Mouse (Mus musculus) heart, adult 18-20 months (tissue): ENCODE results near the gene Slc36a3. TPM values are rescaled to one million over a fixed set of nuclear protein-coding genes. Genes with fewer than 3 reads are reported as not detected.
"Not testable (repeated sequence)": the region's sequence is repeated elsewhere in the genome, so short reads cannot be mapped to it uniquely, and the experiment has no call there.

Experiments used
- DNase-seq, 2 experiments: peaks; one replicate each; pipeline ENCODE4 v3.0.0; 2021 to 2022; ENCODE audit warnings: mixed read lengths in 1 of 2
- total RNA-seq, 2 experiments: library from RNA; stranded (reverse); gene quantifications; 2 replicates each; pipeline ENCODE4 v1.2.3; 2021

Slc36a3 gene
- total RNA-seq, 2 experiments from 2014 or later: not detected

DNA sequence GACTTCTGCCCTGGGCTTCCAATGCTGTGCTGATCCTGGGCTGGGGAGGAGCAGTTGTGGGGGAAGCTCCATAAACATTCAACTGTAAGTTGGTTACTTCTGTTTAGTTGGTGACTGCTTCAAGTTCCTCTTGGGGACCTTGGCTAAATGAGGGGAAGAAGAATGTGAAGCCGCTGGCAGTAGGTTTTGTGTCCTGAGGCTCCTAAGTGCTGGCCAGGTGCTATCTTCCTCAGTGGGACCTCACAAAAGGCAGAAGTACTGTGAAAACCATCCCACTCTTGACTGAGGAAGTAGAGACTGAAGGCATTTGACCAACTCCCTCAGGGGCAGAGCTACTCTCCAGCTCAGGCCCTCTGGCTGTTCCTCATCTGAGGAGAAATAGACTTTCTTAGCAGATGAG is 44.9 kb downstream of the Slc36a3 start:
- DNase-seq: no peak

DNA sequence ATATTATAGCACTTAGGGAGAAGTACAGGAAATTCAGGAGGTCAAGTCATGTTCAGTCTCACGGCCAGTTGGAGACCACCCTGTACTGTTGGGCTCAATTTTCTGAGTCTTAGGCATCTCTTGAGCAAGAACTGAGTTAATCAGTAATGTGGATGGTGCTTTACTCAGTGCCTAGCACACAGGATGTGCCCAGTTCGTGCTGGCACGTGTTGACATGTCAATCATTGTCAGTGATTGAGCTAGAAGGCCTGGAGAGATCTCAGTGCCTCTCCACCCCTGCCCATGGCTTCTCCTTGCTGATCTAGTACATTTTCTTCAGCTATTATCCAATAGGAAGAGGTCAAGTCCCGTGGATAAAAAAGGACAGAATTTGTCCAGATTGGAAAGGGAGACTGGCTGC is 46.1 kb downstream of the Slc36a3 start:
- DNase-seq: no peak

DNA sequence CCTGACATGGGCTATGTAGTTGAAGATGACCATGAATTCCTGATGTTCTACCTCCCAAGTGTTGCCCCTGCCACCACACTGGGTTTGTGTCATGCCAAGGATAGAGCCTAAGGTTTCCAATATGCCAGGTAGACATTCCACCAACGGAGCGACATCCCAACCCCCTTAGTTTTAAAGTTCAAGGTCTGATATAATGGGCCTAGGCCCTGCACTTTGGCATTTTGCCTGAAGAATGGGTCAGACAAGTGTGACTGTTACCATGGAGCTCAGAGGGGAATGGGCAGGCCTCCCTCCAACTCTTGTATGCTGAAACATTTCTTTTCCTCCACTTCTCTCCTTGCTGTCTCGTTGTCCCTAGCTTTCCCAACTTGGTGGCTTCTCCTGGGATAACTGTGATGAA is 48.3 kb downstream of the Slc36a3 start:
- DNase-seq: no peak

DNA sequence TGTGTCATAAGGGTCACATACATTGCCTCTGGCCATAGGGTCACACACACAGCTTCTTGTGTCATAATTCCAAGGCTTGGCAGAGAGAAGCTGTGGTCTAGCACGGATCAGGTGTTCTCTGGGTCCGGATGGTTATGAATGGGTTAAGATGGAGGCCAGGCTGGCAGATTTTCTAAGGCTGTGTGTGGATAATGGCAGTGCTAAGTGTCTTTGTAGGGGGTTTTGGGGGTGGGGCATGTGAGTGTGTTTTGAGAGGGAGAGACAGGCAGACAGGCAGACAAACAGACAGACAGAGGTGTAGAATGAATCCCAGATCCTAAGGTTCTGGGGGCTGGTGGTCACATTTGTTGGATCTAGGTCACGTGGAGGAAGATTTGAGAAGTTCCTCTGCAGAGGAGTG is 49.5 kb downstream of the Slc36a3 start:
- DNase-seq: no peak

DNA sequence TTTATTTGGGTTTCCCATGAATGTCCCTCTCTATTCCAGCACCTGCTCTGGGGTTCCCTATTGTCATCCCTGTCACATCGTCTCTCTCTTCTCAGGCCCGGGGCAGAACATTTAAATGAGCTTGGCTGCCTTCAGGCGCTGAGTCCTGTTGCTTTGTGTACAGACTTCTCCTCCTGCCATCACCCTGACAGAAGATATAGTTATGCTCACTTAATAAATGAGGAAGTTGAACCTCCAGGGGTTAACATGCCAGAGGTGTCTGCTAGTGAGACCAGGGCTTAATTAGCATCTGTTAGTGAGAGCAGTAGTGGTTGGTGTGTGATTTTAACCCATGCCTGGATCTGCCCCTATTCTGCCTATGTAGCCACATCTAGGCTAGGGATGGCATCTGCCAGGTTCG is 51.6 kb downstream of the Slc36a3 start:
- DNase-seq: no peak

DNA sequence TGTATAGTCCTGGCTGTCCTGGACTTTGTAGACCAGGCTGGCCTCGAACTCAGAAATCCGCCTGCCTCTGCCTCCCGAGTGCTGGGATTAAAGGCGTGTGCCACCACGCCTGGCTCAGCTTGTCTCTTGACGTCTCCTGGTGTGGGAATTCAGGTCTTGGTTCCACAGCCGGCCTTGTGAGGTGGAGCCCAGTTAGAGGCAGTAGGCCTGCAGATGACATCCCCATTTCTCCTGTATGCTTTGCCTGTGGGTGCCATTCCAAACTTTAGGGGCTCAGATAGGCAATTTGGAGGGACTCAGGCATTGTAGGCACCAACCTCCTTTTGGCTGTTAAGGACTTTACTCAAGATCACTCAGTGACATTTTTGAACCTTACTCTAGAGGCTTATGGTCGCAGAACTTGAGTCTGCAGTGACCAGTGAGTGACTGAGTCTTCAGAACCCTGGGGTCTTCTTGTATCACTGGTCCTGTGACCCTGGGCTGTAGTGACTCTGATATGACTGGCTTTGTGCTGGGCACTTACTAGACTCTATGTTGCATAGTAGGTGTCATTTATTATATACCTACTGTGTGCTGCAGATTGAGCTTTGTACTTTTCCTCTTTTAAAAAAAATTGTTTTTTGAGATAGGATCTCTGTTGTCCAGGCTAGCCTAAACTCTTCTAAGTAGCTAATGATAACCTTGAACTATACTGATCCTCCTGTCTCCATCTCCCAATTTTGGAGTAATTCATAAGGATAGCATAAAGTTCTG is 52.3 kb downstream of the Slc36a3 start:
- DNase-seq: no peak

DNA sequence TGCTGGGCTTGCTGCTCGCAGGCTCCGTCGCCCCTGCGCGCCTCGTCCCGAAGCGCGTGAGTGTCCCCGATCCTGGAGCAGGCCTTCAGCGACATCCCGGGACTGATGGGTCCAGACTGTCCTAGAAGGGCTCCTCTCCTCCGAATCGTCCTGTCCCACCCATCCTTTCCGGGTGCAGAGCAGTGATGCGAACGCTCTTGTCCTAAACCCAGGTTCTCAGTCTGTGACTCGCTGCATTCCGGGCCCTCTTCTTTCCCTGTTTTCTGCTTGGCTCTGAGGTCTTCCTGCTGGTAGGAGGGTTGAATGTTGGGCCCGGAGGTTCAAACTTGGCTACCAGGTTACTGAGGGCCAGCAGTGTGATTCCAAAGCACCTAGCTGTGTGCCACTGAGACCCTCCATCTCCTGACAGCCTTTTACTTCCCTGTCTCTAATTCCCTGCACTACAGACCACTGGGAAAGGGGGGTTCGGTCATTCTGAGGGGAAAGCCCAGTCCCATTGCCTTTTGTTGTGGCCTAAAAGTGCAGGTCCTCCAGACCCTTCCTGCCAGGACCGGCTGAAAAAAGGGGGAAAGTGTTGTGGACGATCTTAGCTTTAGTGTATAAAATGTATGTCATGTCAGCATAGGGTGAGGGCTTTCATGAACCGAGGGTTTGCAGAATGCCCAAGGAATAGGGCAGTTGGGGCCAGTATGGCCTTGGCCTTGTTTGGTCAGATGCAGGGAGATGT is 53.2 kb downstream of the Slc36a3 start:
- no peak for DNase-seq

DNA sequence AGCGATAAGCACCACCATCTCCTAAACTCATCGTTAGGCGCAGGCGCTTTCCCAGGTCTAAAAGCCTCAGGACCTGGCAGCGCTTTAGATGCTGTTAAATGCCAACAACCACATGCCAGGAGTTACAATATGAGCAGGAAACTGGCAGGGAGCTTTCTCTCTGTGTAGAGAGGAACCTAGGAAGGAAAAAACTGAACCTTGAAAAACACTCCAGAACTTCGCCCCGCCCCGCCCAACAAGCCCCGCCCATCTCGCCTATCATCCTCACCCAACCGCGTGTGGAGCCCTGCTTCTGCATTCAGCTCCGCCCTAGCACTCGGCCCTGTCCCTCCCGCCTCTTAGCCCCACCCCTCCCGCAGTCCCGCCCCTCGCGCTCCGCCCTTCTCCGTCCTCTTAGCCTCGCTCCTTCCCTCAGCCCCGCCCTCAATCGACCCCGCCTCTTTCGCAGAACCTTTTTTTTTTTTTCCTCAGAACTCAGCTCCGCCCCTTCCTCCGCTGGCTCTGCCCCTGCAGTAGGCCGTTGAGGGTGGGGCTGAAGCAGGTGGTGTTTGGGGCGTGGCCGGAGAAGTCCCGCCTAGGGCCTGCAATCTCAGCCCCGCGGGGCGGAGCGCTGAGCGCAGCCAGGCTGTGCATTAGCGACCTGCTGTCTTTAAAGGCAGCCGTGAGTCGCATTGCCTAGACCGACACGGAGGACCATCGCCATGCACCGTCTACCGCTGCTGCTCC is 53.9 kb downstream of the Slc36a3 start, which contains the start of gene Gm2a:
Gene Gm2a (plus strand): TSS at position 653 of the 726 bp plus-strand sequence.
- peak; percentile 95 to 97 for DNase-seq

DNA sequence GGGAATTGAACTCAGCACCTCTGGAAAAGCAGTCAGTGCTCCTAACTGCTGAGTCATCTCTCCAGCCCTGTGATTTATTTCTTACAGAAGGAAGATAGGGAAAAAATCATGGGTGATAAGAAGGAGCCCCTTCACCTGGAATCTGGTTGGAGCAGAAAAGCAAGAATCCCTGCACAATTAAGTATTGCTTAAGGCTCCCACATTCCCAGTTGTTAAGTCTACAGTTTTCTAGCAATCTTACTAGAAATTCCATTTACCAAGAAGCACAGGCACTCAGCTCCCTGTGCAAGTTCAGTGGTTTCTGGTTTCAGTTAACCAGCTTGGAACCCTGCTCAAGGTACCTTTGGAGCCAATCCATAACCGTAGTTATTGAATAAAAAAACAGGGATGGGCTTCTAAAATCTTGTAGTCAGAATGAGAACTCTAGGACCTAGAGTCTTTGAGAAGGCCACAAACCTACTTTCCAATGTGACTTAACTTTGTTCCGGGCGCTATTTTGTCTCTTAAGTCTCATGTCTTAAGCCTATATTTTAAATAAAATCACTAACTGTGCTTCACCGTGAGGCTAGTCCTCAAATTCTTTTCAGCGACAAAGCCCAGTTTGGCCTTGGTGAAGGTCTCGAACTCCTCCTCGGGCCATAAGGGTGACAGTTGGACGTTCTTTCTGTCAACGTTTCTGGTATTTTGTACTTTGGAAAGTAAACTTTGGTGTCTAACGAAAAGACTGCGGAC is 54.6 kb downstream of the Slc36a3 start:
- no peak for DNase-seq

DNA sequence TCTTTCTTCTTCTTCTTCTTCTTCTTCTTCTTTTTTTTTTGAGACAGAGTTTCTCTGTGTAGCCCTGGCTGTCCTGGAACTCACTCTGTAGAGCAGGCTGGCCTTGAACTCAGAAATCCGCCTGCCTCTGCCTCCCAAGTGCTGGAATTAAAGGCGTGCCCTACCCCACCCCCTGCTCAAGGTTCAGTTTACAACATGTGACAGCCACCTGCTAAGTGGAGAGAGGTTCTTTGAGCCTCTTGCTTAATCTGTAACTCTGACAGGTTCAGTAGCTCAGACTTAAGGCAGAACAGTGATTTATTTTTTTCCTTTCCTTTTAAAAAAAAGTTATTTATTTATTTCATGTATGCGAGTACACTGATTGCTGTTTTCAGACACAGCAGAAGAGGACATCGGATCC is 55.2 kb downstream of the Slc36a3 start:
- DNase-seq: not testable (repeated sequence)

DNA sequence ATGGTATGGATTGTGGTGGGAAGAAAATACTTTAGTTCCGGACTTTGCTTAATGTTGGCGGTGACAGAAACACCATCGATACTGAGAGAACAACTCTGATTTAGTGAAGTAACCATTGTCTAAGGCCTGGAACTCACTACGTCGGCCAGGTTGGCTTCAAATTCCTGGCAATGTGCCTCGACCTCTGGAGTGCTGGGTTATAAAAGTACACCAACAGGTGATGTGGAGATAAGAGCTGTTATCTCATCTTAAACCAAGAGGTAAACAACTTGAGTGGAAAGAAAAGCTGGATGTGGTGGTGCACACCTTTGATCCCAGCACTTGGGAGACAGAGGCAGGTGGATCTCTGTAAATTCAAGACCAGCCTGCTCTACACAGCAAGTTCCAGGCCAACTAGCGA is 58.4 kb downstream of the Slc36a3 start:
- DNase-seq: no peak

DNA sequence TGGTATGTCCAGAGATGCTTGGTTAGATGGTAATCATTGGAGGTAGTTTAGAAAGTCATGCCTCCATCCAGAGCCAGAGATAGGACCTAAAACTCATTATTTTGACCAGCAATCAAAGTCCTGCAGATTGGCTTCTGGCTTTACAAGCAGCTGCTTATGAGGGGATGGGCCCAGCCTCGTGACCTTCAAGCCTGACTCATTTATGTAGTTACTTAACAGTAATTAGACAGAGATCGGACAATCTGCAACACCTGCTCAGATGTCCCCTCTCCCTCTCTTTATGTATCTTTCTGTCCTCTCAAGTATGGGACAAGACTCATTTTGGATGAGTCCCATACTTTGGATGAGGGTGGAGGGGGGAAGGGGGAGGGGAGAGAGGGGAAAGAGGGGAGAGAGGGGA is 61.6 kb downstream of the Slc36a3 start:
- no peak for DNase-seq

DNA sequence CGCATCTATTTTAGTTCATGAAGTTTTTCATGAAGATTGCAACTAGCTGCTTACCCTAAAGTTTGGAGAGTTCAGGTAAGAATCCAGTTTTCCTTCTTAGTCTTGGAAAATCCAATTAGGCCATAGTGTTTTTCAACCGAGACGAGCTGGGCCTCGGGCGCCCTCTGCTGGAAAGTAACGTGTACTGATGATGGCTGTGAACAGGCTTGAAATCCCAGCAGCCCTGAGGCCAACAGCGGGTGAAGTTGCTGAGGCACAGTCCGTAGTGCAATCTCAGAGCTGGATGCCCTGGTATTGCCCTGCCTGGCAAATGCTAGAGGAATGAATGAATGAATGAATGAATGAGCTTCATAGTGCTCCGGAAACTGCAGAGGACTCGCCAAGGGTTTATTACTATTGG is 64.5 kb downstream of the Slc36a3 start:
- DNase-seq: peak; percentile 68 to 87

DNA sequence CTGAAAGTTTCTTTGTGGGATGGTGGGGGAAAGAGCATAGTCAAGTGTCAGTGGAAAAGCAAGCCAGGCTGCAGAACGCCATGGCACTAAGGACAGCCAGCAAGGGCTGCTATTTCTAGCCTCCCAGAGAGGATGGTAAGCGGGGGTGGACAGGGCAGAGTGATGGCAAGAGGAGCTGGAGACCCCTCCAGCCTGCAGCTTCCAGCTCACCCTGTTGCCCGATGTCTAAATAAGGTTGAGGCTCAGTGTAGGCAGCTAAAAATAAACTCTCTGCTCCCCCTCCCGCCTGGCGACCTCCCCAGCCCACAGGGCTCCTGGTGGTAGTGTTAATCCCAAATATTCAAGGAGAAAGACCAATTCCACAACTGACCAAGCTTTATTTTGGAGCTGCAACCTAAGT is 66.1 kb downstream of the Slc36a3 start:
- peak; percentile 51 to 69 for DNase-seq

DNA sequence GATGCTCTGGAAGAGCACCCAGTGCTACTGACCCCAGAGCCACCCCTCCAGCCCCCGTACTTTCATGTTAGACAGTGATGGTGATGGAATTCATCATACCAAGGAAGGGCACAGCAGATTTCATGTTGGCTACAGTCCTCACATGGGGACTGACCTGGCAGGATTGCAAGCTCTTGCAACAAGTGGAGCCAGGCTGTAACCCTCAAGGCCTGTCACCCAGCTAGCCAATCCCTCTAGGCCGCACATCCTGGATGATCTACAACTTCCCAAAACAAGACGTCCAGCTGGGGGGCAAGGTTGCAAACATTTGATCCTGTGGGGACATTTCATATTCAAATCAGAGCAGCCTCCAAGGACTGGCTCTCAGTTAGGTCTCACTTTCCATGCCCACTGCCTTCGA is 66.9 kb downstream of the Slc36a3 start:
- DNase-seq: peak; percentile 42 to 47

DNA sequence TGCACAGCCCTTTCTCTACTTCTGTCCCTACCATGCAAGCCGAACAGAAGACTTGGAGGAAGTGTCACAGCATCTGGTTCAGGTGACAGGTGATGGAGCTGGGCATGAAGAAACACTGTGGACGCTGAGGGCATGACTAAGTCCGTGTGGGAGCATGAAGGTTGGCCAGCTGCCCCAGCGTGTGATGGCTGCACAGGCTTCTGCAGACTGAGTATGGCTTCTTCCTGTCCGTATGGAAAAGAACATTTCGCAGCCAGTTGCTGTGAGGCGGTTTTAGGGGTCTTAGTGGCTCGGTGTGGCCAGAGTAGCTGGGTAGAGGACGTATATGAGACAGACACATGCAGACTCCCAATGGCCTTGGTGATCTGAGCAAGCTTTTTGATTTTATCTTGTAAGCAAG is 70.3 kb downstream of the Slc36a3 start:
- no peak for DNase-seq

DNA sequence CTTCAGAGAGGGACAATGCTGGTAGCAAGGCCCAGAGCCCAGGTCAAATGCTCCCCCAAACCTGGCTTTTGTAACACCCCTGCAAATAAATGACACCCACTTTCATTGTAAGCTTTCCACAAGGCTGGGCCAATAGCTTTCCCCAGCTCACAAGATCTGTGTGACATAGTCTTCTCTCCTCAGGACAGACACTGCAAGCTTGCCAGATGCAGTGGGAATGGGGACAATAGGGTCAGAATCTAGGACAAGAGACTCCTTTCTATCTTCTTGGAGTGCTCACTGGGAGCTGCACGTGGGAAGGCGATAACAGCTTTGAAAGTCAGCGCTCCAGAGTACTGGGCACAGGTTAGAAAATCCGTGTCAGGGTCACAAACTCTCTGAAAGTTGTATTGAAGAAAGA is 72.3 kb downstream of the Slc36a3 start:
- no peak for DNase-seq

DNA sequence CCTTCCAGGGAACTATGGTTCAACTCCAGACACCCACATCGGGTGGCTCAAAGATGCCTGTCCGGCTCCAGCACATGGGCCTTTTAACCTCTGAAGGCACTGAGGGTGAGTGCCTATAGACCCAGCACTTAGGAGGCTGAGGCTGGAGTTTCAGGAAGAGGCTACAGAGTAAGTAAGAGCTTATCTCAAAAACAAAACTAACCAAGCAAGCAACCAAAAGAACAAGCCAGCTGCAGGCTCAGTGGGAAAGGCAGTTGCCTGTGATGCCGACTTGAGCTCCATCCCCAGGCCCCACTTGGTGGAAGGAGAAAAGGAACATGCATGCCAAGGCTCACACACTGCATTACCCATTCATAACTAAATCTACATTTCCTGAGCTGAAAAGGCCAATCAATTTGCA is 73.0 kb downstream of the Slc36a3 start:
- DNase-seq: peak in 1 of 2 experiments; percentile 15

DNA sequence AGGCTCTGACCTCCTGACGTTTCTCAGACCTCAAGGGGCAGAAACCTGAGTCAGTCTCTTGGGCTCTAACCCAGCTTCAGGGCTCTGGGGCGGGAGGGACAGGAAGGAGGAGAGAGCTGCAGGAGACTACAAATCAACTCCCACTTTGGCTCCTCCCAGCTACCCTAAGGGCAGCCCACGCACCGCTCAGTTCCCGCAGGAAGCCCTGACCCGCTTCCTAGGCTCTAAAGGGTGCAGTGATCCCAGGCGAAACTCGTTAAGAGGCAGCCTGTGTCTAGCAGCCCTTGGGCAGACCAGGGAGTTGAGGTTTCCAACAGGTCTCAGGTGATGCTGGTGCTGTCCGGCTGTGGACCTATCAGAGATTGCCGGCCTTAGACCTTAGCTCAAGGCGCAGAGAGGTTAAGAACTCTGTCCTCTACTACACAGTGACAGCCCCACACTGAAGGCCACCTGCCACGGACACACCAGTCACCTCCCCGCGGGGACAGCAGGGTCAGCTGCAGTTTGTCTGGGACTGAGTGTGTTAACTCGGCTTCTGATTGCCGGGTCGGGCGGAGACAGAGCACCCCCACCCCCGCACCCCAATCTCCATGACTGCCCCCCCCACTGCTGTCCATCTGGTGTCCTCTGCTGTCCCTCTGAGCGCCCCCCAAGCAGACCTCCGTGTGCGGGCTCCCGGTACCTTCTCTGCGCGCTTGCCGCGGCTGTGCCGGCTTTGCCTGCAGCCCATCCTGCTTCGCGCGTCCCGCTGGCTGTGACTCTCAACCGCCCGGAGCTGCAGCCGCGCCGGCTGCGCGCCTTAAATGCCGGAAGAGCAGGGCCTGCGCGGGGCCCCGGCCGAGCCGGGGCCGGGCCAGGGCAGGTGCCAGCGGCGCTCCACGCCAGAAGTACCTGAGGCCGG is 73.9 kb downstream of the Slc36a3 start, which contains the start of gene Ccdc69:
Gene Ccdc69 (minus strand): TSS at position 801 of the 901 bp plus-strand sequence.
- peak; percentile 80 to 87 for DNase-seq

DNA sequence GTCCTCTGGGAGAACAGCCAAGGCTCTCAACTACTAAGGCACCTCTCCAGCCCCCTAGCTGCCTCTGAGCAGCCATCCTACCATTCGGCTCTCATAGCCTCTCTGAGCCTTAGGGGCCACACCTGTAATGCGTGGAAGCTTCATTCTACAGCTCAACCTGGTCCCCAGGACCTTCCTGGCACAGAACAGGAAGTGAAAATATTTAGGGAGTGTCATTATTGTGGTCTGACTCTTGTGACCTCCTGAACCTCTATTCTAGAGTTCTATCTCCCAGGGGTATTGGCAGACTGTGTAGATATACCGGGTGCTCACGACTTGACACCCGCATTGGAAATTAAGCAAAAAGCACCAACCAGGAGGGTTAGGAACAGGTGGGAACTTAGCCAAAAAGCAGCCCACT is 75.3 kb downstream of the Slc36a3 start:
- DNase-seq: peak in 1 of 2 experiments; percentile 14

DNA sequence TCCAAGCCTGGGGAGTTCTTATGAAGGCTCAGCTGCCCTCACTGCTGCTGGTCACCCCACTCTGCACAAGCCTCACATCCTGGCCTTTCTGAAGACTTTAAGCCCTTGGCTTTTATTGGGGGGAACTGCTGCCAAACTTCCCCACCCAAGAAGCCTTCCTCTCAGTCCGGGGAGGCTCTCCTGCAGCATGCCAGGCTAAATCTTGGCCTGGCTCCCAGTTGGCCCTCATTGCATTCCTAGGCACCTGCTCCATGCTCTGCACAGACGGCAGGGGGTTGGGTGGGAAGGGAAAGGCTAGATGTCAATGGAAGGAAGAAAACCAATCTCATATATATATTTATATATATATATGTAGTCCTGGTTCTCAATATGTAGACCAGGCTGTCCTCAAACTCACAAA is 75.9 kb downstream of the Slc36a3 start:
- peak; percentile 55 to 63 for DNase-seq
